Mouse (Mus musculus) urinary bladder, postnatal 25 days (tissue): ENCODE results near the gene L3mbtl3.

Source experiments
- DNase-seq: peaks from one replicate; pipeline ENCODE4 v3.0.0; 2022; ENCODE audit warnings: low spot score

The L3mbtl3 gene

GRCm38 (mm10) chr10:26375790-26376545 is at the start of gene L3mbtl3:
TSS of gene L3mbtl3 (minus strand) at chr10:26375971.
- peak; percentile 79 for DNase-seq

- DNase-seq: no peak
Measured at GRCm38 (mm10) chr10:26421168-26421567, 45.4 kb upstream of the L3mbtl3 start.

GRCm38 (mm10) chr10:26388656-26389055 is 12.9 kb upstream of the L3mbtl3 start:
- no peak for DNase-seq

- DNase-seq: no peak
Measured at GRCm38 (mm10) chr10:26377332-26377602, 1.5 kb upstream of the L3mbtl3 start.

- no peak for DNase-seq
Measured at GRCm38 (mm10) chr10:26376546-26377331, 968 bp upstream of the L3mbtl3 start.

GRCm38 (mm10) chr10:26375351-26375751 is 420 bp downstream of the L3mbtl3 start:
- no peak for DNase-seq

GRCm38 (mm10) chr10:26374436-26375311 is 1.1 kb downstream of the L3mbtl3 start:
- peak; percentile 46 for DNase-seq

GRCm38 (mm10) chr10:26373951-26374435 is 1.8 kb downstream of the L3mbtl3 start:
- DNase-seq: peak; percentile 59

GRCm38 (mm10) chr10:26372940-26373931 is 2.5 kb downstream of the L3mbtl3 start:
- peak; percentile 63 for DNase-seq

- DNase-seq: no peak
Measured at GRCm38 (mm10) chr10:26371416-26371815, 4.4 kb downstream of the L3mbtl3 start.

GRCm38 (mm10) chr10:26364942-26365341 is 10.8 kb downstream of the L3mbtl3 start:
- no peak for DNase-seq

- DNase-seq: no peak
Measured at GRCm38 (mm10) chr10:26364326-26364856, 11.4 kb downstream of the L3mbtl3 start.

- DNase-seq: no peak
Measured at GRCm38 (mm10) chr10:26363605-26364004, 12.2 kb downstream of the L3mbtl3 start.

GRCm38 (mm10) chr10:26358798-26359197 is 17.0 kb downstream of the L3mbtl3 start:
- DNase-seq: no peak

GRCm38 (mm10) chr10:26358231-26358630 is 17.5 kb downstream of the L3mbtl3 start:
- no peak for DNase-seq

GRCm38 (mm10) chr10:26353781-26354180 is 22.0 kb downstream of the L3mbtl3 start:
- no peak for DNase-seq

- no peak for DNase-seq
Measured at GRCm38 (mm10) chr10:26351129-26351738, 24.5 kb downstream of the L3mbtl3 start.

GRCm38 (mm10) chr10:26350153-26350552 is 25.6 kb downstream of the L3mbtl3 start:
- no peak for DNase-seq

GRCm38 (mm10) chr10:26347614-26348013 is 28.2 kb downstream of the L3mbtl3 start:
- DNase-seq: no peak

- DNase-seq: no peak
Measured at GRCm38 (mm10) chr10:26345879-26346278, 29.9 kb downstream of the L3mbtl3 start.
